Mouse (Mus musculus) embryonic facial prominence, embryonic 11.5 days (tissue): ENCODE measurements around the gene Galnt18. TPM values are rescaled to one million over a fixed set of nuclear protein-coding genes. Genes with fewer than 3 reads are reported as not detected.

Source experiments
- ATAC-seq: fragments of 200-750 bp; cut with Nextera tagmentation; replicated peaks from 2 replicates; pipeline ENCODE4 v1.8.0; 2017; ENCODE audit warnings: low read depth; ENCODE audit not compliant: insufficient number of reproducible peaks, low FRiP score, low TSS enrichment
- DNase-seq: peaks from one replicate; pipeline ENCODE4 v3.0.0-alpha.2; 2015; ENCODE audit warnings: low spot score
- H3K27ac ChIP-seq: fragments of 300-500 bp; sonication (generic); replicated peaks from 2 replicates; pipeline ENCODE4 v1.5.1; 2014; ENCODE audit warnings: mild to moderate bottlenecking, low read depth, low read length, control low read depth
- H3K27me3 ChIP-seq: fragments of 300-500 bp; sonication (generic); 2 replicates; pipeline ENCODE4 v1.6.1; 2014; ENCODE audit warnings: mild to moderate bottlenecking, low read length, moderate library complexity, mixed read lengths; ENCODE audit not compliant: control insufficient read depth, insufficient read depth
- H3K36me3 ChIP-seq: fragments of 300-500 bp; sonication (generic); replicated peaks from 2 replicates; pipeline ENCODE4 v1.6.1; 2014; ENCODE audit warnings: low read depth, mild to moderate bottlenecking, low read length, moderate library complexity, mixed read lengths; ENCODE audit not compliant: control insufficient read depth, insufficient read depth
- H3K4me1 ChIP-seq: fragments of 300-500 bp; sonication (generic); 2 replicates; pipeline ENCODE4 v1.6.1; 2014; ENCODE audit warnings: low read length, mixed read lengths; ENCODE audit not compliant: control insufficient read depth, insufficient read depth
- H3K4me2 ChIP-seq: fragments of 300-500 bp; sonication (generic); 2 replicates; pipeline ENCODE4 v1.6.1; 2014; ENCODE audit warnings: low read depth, mild to moderate bottlenecking, control low read depth, low read length, moderate library complexity
- H3K4me3 ChIP-seq: fragments of 300-500 bp; sonication (generic); 2 replicates; pipeline ENCODE4 v1.5.1; 2014; ENCODE audit warnings: low read depth, low read length, control low read depth
- H3K9ac ChIP-seq: fragments of 300-500 bp; sonication (generic); replicated peaks from 2 replicates; pipeline ENCODE4 v1.6.1; 2014; ENCODE audit warnings: mild to moderate bottlenecking, control low read depth, low read length
- H3K9me3 ChIP-seq: fragments of 300-500 bp; sonication (generic); replicated peaks from 2 replicates; pipeline ENCODE4 v1.6.1; 2016; ENCODE audit warnings: mild to moderate bottlenecking, low read length, inconsistent platforms, mixed read lengths; ENCODE audit not compliant: control insufficient read depth
- WGBS: fragments of 180-500 bp; shearing (Covaris S2); extraction: QIAGEN DNeasy Blood & Tissue Kit; methylation state at CpG from one replicate; pipeline ENCODE4 v1.1.7; 2014; 5-methylcytosine and 5-hydroxymethylcytosine counted together
- polyA plus RNA-seq: library from polyadenylated mRNA; unstranded; fragments of >200 nt; fragmentation: Nextera tagmentation; extraction: Ambion mirVana; gene quantifications from 2 replicates; pipeline ENCODE4 v1.2.1, GENCODE M21; 2014

Gene Galnt18
- polyA plus RNA-seq, 1 experiment from 2014 or later = 7.0 TPM

GRCm38 (mm10) chr7:111614471-111614870, 165.3 kb downstream of the Galnt18 start:
- ATAC-seq (no peak), DNase-seq (no peak)
- Histone ChIP-seq H3K27ac (no peak overlapping the region), H3K36me3 (no peaks in the 10 kb centered on the region), H3K4me1 (no peaks in the 10 kb centered on the region), H3K4me2 (no peak overlapping the region), H3K4me3 (no peak overlapping the region), H3K9me3 (no peaks in the 10 kb centered on the region), H3K27me3 (no peaks in the 10 kb centered on the region), H3K9ac (no peak overlapping the region)
- WGBS = 69% methylated on average over 1 of the region's 1 CpGs

GRCm38 (mm10) chr7:111607476-111607875, 172.3 kb downstream of the Galnt18 start:
- ATAC-seq = no peak
- no peak for DNase-seq
- Histone ChIP-seq H3K27me3 (no peaks in the 10 kb centered on the region), H3K9me3 (no peaks in the 10 kb centered on the region), H3K27ac (no peak overlapping the region), H3K36me3 (no peaks in the 10 kb centered on the region), H3K9ac (no peak overlapping the region), H3K4me1 (no peaks in the 10 kb centered on the region), H3K4me3 (no peak overlapping the region), H3K4me2 (no peak overlapping the region)
- WGBS = 89% methylated on average over 2 of the region's 2 CpGs

- Histone ChIP-seq H3K9ac (no peak overlapping the region), H3K9me3 (no peaks in the 10 kb centered on the region), H3K4me1 (no peaks in the 10 kb centered on the region), H3K36me3 (no peaks in the 10 kb centered on the region), H3K27me3 (no peaks in the 10 kb centered on the region), H3K4me2 (no peak overlapping the region), H3K4me3 (no peak overlapping the region), H3K27ac (no peak overlapping the region)
- no peak for DNase-seq
- 92% methylated on average over 3 of the region's 3 CpGs for WGBS
- ATAC-seq = no peak
These were observed 173.7 kb downstream of the Galnt18 start for GRCm38 (mm10) chr7:111606091-111606490.

- no peaks in the 10 kb centered on the region for H3K4me1 ChIP-seq
- no peak overlapping the region for H3K4me2 ChIP-seq
- no peak overlapping the region for H3K27ac ChIP-seq
- ATAC-seq = no peak
- H3K27me3 ChIP-seq = no peaks in the 10 kb centered on the region
- H3K9ac ChIP-seq = no peak overlapping the region
- H3K9me3 ChIP-seq = no peaks in the 10 kb centered on the region
- H3K36me3 ChIP-seq = no peaks in the 10 kb centered on the region
- no peak for DNase-seq
- no peak overlapping the region for H3K4me3 ChIP-seq
These were observed 174.1 kb downstream of the Galnt18 start for GRCm38 (mm10) chr7:111605663-111606062.

- Histone ChIP-seq H3K27me3 (no peaks in the 10 kb centered on the region), H3K9ac (no peak overlapping the region), H3K4me3 (no peak overlapping the region), H3K36me3 (no peaks in the 10 kb centered on the region), H3K27ac (no peak overlapping the region), H3K4me1 (no peaks in the 10 kb centered on the region), H3K9me3 (no peaks in the 10 kb centered on the region), H3K4me2 (no peak overlapping the region)
- ATAC-seq (no peak), DNase-seq (no peak)
- WGBS = 89% methylated on average over 2 of the region's 2 CpGs
These were observed 175.1 kb downstream of the Galnt18 start for GRCm38 (mm10) chr7:111604578-111605208.

- Histone ChIP-seq H3K4me1 (no peaks in the 10 kb centered on the region), H3K9ac (no peak overlapping the region), H3K4me3 (no peak overlapping the region), H3K4me2 (no peak overlapping the region), H3K27me3 (no peaks in the 10 kb centered on the region), H3K36me3 (no peaks in the 10 kb centered on the region), H3K9me3 (no peaks in the 10 kb centered on the region), H3K27ac (no peak overlapping the region)
- 68% methylated on average over 4 of the region's 4 CpGs for WGBS
- DNase-seq = no peak
- ATAC-seq = no peak
These were observed 176.6 kb downstream of the Galnt18 start for GRCm38 (mm10) chr7:111603186-111603585.

- Histone ChIP-seq H3K4me2 (no peak overlapping the region), H3K36me3 (no peaks in the 10 kb centered on the region), H3K9me3 (no peaks in the 10 kb centered on the region), H3K27ac (no peak overlapping the region), H3K9ac (no peak overlapping the region), H3K27me3 (no peaks in the 10 kb centered on the region), H3K4me1 (no peaks in the 10 kb centered on the region), H3K4me3 (no peak overlapping the region)
- DNase-seq (no peak), ATAC-seq (no peak)
- WGBS = 86% methylated on average over 4 of the region's 4 CpGs
These were observed 178.3 kb downstream of the Galnt18 start for GRCm38 (mm10) chr7:111601339-111602067.

- DNase-seq (peak; percentile 18), ATAC-seq (no peak)
- Histone ChIP-seq H3K27me3 (no peaks in the 10 kb centered on the region), H3K27ac (no peak overlapping the region), H3K9me3 (no peaks in the 10 kb centered on the region), H3K4me1 (no peaks in the 10 kb centered on the region), H3K9ac (no peak overlapping the region), H3K4me2 (no peak overlapping the region), H3K36me3 (no peaks in the 10 kb centered on the region), H3K4me3 (no peak overlapping the region)
- WGBS = 43% methylated on average over 6 of the region's 6 CpGs
These were observed 179.0 kb downstream of the Galnt18 start for GRCm38 (mm10) chr7:111600756-111601155.
